Mouse (Mus musculus) heart, embryonic 14.5 days (tissue): ENCODE data around the gene Cyp26a1. TPM values are rescaled to one million over a fixed set of nuclear protein-coding genes. Genes with fewer than 3 reads are reported as not detected.

Experiments used
- ATAC-seq: fragments of 200-750 bp; cut with Nextera tagmentation; 2 replicates; pipeline ENCODE4 v1.8.0; 2017; ENCODE audit warnings: low read depth, moderate TSS enrichment; ENCODE audit not compliant: insufficient number of reproducible peaks, insufficient read depth, low FRiP score
- H3K27ac ChIP-seq, 2 experiments: fragments of 200-500 bp in 1 of 2; fragments of 300-500 bp in 1 of 2; sonication (generic) in 1 of 2; replicated peaks in 1 of 2; 2 replicates each; pipeline ENCODE4 v1.5.1; 2012 to 2014; ENCODE audit warnings: low read depth in 2 of 2, low read length in 2 of 2, control low read depth in 1 of 2, mild to moderate bottlenecking in 1 of 2, mixed read lengths in 1 of 2; ENCODE audit not compliant: control insufficient read depth in 1 of 2, insufficient read depth in 1 of 2
- H3K27me3 ChIP-seq: fragments of 300-500 bp; sonication (generic); 2 replicates; pipeline ENCODE4 v1.6.1; 2014; ENCODE audit warnings: mild to moderate bottlenecking, low read length, control low read depth; ENCODE audit not compliant: control insufficient read depth, insufficient read depth
- H3K36me3 ChIP-seq: fragments of 300-500 bp; sonication (generic); 2 replicates; pipeline ENCODE4 v1.6.1; 2014; ENCODE audit warnings: mild to moderate bottlenecking, control low read depth, low read length, mixed read lengths; ENCODE audit not compliant: control insufficient read depth, insufficient read depth
- H3K4me1 ChIP-seq, 2 experiments: fragments of 200-500 bp in 1 of 2; fragments of 300-500 bp in 1 of 2; sonication (generic) in 1 of 2; 2 replicates each; pipeline ENCODE4 v1.6.1; 2012 to 2014; ENCODE audit warnings: low read length in 2 of 2, control low read depth in 1 of 2, mixed read lengths in 1 of 2; ENCODE audit not compliant: control insufficient read depth in 2 of 2, insufficient read depth in 2 of 2
- H3K4me2 ChIP-seq: fragments of 300-500 bp; sonication (generic); 2 replicates; pipeline ENCODE4 v1.6.1; 2014; ENCODE audit warnings: mild to moderate bottlenecking, low read length
- H3K4me3 ChIP-seq, 2 experiments: fragments of 200-500 bp in 1 of 2; fragments of 300-500 bp in 1 of 2; sonication (generic) in 1 of 2; 2 replicates each; pipeline ENCODE4 v1.5.1; 2012 to 2014; ENCODE audit warnings: low read length in 2 of 2, mild to moderate bottlenecking in 2 of 2, control low read depth in 1 of 2, low read depth in 1 of 2, moderate library complexity in 1 of 2; ENCODE audit not compliant: control insufficient read depth in 1 of 2, insufficient read depth in 1 of 2
- H3K9ac ChIP-seq: fragments of 300-500 bp; sonication (generic); 2 replicates; pipeline ENCODE4 v1.6.1; 2014; ENCODE audit warnings: mild to moderate bottlenecking, low read length
- H3K9me3 ChIP-seq: fragments of 300-500 bp; sonication (generic); 2 replicates; pipeline ENCODE4 v1.6.1; 2016; ENCODE audit warnings: low read length, control low read depth; ENCODE audit not compliant: control insufficient read depth
- WGBS: fragments of 180-500 bp; shearing (Covaris S2); extraction: QIAGEN DNeasy Blood & Tissue Kit; methylation state at CpG from one replicate; pipeline ENCODE4 v1.1.7; 2014; 5-methylcytosine and 5-hydroxymethylcytosine counted together
- polyA plus RNA-seq: library from polyadenylated mRNA; unstranded; fragments of >200 nt; fragmentation: Nextera tagmentation; extraction: Ambion mirVana; gene quantifications from 2 replicates; pipeline ENCODE4 v1.2.1, GENCODE M21; 2014

Cyp26a1 gene
- 1.1 and 1.6 TPM in 2 replicates for polyA plus RNA-seq

DNA sequence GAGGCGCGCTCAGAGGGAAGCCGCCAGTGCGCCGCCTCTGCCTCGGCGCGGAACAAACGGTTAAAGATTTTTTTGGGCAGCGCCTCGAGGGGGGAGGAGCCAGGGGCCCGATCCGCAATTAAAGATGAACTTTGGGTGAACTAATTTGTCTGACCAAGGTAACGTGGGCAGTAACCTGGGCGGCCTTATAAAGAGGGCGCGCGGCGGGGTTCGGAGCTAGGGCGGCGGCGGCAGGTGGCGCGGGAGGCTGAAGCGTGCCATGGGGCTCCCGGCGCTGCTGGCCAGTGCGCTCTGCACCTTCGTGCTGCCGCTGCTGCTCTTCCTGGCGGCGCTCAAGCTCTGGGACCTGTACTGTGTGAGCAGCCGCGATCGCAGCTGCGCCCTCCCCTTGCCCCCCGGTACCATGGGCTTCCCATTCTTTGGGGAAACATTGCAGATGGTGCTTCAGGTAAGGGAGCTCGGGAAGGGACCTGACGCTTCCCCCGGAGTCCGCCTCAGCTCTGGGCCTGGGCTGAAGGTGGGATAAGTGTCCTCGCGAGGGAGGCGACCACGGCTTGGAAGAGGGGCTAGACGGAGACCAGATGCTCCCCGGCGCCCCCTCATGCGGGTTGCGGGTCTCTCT, at the start of gene Cyp26a1:
Gene Cyp26a1, plus strand, starts transcription at position 148 of the 622 bp plus-strand sequence.
- peak within 1 kb of the TSS; percentile 40 to 44 for H3K4me3 ChIP-seq
- H3K27ac ChIP-seq: no peak within 1 kb of the TSS
- H3K9ac ChIP-seq: 0 out of 2 replicates have a peak within 1 kb of the TSS, but pooled peaks have one; percentile 16
- peaks cover 99% of the 10 kb centered on the region for H3K27me3 ChIP-seq
- no peak for ATAC-seq
- H3K9me3 ChIP-seq: no peaks in the 10 kb centered on the region
- WGBS: under 1% methylated on average over 51 of the region's 51 CpGs
- peak within 1 kb of the TSS; percentile 72 for H3K4me2 ChIP-seq
- peaks cover 9 to 29% of the 10 kb centered on the region in 2 experiments for H3K4me1 ChIP-seq
- H3K36me3 ChIP-seq: no peaks in the 10 kb centered on the region

DNA sequence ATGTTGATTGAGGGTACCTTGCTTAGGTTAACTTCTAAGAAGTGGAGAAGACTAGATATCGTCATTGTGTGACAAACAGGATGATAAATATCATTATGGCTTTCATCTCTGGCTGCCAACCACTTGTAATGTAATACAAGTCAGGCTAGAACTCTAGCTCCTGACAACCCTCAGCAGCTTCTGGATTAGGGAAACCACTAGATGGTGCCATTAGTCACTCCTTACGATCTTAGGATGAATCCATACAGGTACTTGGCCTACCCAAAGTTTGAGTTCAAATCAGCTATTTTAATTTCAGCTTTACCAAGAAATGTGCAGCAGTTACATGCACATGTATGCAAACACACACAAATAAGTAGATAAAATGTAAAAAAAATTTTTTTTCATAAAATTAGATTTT, 49.6 kb upstream of the Cyp26a1 start:
- ATAC-seq: no peak
- 34% methylated on average over 2 of the region's 2 CpGs for WGBS
- no peaks in the 10 kb centered on the region for H3K27me3 ChIP-seq
- H3K9ac ChIP-seq: no peak overlapping the region
- no peaks in the 10 kb centered on the region for H3K36me3 ChIP-seq
- no peaks in the 10 kb centered on the region for H3K4me1 ChIP-seq
- no peak overlapping the region for H3K4me2 ChIP-seq
- no peaks in the 10 kb centered on the region for H3K9me3 ChIP-seq
- no peak overlapping the region for H3K27ac ChIP-seq
- H3K4me3 ChIP-seq: no peak overlapping the region

DNA sequence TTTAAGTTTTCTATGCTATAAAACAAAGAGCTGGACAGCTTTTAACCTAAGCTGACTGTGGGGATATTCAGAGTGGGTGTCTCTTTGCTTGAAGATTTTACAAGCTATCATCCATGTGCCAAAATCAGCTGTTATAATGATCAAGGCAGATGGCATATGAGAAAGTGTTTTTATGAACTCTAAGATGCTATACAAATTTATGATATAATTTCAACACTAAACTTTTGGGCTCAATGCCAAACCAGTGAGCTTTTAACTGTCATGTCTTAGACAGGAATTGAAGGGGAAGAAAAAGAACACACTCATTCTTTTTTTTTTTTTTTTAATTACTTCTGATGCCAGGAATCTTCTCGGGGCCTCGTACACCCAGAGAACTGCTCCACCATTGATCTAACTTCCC, 47.1 kb upstream of the Cyp26a1 start:
- H3K27me3 ChIP-seq: no peaks in the 10 kb centered on the region
- H3K4me2 ChIP-seq: no peak overlapping the region
- H3K27ac ChIP-seq: no peak overlapping the region
- WGBS: 71% methylated on average over 2 of the region's 2 CpGs
- ATAC-seq: no peak
- no peaks in the 10 kb centered on the region for H3K9me3 ChIP-seq
- no peak overlapping the region for H3K4me3 ChIP-seq
- no peaks in the 10 kb centered on the region for H3K4me1 ChIP-seq
- H3K9ac ChIP-seq: no peak overlapping the region
- H3K36me3 ChIP-seq: no peaks in the 10 kb centered on the region

DNA sequence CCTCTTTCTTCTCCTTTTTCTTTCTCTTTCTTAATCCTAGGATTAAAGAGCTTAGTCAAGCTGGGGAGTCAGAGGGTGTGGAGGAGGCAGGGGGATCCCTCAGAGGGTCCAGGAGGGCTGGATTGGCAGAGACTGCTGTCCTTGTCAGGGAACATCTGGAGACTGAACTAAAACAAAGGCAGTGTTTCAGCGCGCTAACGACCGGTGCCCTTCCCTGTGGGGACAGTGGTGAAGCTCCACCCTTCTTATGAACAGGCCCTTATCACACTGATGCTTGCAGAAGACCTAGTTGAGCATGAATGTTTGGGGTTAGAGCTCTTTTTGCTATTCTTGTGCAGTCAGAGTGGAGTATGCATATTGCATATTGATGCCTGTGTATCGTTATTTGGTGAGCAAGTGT, 43.6 kb upstream of the Cyp26a1 start:
- Histone ChIP-seq H3K27me3 (no peaks in the 10 kb centered on the region), H3K4me3 (no peak overlapping the region), H3K9me3 (no peaks in the 10 kb centered on the region), H3K27ac (no peak overlapping the region), H3K4me2 (no peak overlapping the region), H3K36me3 (no peaks in the 10 kb centered on the region), H3K4me1 (no peaks in the 10 kb centered on the region; a peak in 2 of 4 replicates), H3K9ac (no peak overlapping the region)
- WGBS: 43% methylated on average over 5 of the region's 5 CpGs
- ATAC-seq: no peak

DNA sequence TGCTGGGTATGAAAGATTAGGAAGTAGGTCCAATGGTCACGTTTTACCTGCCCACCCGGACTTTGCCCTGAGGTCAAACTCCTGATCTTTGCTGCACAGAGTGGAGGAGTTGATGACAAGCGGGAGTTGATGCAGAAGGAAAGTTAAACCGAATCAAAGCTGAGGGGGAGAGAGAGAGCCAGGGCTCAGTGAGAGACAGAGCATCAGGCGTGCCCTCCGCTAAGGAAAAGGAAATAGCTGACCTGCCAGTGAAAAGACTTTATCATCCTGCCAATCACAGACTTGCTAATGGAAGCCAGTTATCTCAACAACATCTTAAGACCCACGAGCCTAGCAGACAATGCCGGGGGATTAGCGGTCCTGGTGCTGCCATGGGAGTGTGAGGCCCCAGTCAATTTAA, 41.2 kb upstream of the Cyp26a1 start:
- Histone ChIP-seq H3K36me3 (no peaks in the 10 kb centered on the region), H3K4me3 (no peak overlapping the region), H3K4me2 (no peak overlapping the region), H3K4me1 (no peaks in the 10 kb centered on the region; a peak in 2 of 4 replicates), H3K9ac (no peak overlapping the region), H3K27me3 (no peaks in the 10 kb centered on the region), H3K27ac (no peak overlapping the region), H3K9me3 (no peaks in the 10 kb centered on the region)
- no peak for ATAC-seq
- WGBS: 15% methylated on average over 9 of the region's 9 CpGs

DNA sequence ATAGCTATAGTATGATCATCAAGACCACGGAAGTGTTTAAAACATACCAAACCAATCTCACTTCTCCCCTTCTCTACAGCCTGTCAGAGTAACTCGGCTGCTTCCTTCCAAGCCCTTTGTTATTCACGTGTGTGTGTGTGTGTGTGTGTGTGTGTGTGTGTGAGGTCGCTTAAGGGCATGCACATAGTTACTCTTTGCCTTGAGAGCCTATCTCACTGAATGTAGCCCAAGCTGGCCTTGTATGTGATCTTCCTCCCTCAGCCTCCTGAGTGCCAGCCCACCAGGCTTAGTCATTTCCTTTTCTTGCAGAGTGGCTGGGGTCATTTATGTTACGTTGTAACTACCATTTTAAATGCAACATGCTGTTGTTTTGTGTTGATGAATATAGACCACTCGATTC, 32.3 kb upstream of the Cyp26a1 start:
- WGBS: 75% methylated on average over 6 of the region's 6 CpGs
- no peaks in the 10 kb centered on the region for H3K36me3 ChIP-seq
- no peak overlapping the region for H3K4me2 ChIP-seq
- no peak for ATAC-seq
- no peaks in the 10 kb centered on the region for H3K4me1 ChIP-seq
- no peak overlapping the region for H3K27ac ChIP-seq
- H3K9me3 ChIP-seq: no peaks in the 10 kb centered on the region
- H3K27me3 ChIP-seq: no peaks in the 10 kb centered on the region
- no peak overlapping the region for H3K9ac ChIP-seq
- H3K4me3 ChIP-seq: no peak overlapping the region

DNA sequence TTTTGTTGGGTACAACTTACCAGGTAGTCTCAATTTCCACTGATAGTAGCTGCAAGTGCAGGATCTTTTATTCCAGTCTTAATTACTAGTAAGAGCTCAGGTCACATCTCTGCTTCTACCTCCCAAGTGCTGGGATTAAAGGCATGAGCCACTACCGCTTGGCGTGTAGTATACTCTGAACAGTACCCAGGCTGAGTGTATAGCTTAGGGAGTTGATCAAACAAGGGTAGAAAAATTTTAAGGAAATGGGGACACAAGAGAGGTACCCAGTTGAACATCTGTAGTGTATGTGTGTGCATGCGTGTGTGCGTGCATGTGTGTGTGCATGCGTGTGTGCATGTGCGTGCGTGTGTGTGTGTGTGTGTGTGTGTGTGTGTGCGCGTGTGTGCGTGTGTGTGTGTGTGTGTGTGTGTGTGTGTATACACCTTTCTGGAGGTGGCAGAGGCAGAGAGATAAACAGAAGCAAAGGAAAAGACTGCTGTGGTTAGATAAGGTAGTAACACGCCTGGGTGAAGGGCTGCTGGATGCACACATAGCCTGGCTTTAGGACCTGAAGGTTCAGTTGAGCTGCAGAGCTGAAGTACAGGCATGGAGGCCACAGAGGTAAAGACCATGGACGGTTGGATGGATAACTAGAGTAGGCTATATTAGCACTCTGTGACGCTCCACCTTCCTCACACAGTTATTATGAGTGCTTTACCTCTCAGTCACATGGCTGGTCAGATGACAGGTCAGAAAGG, 29.6 kb upstream of the Cyp26a1 start:
- Histone ChIP-seq H3K4me3 (no peak overlapping the region), H3K9me3 (no peaks in the 10 kb centered on the region), H3K27ac (no peak overlapping the region), H3K9ac (no peak overlapping the region), H3K4me2 (no peak overlapping the region), H3K27me3 (no peaks in the 10 kb centered on the region), H3K4me1 (no peaks in the 10 kb centered on the region), H3K36me3 (no peaks in the 10 kb centered on the region)
- WGBS: 59% methylated on average over 13 of the region's 13 CpGs
- ATAC-seq: no peak
